Mouse (Mus musculus): ENCODE results near the gene Gm20479.

The Gm20479 gene

DNA sequence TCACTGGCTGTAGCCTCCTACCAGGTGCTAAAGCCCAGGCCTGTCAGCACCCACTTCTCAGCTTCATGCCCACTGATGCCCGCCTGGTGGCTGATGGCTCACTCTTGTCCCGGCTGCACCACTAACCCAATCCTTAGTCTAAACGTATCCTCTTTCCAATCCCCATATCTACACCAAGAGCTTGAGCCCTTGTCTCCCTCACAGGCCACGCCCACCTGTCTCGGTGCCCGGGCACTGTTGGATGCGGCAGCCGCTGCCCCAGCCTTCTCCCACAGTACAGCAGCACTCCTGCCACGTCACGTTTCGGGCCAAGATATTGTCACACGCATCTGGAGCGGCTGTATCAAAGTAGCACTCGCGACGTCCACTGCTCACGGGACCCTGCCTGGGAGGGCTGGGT lies 46.9 kb downstream of the Gm20479 start:
- peak; percentile 61 to 67 for DNase-seq

DNA sequence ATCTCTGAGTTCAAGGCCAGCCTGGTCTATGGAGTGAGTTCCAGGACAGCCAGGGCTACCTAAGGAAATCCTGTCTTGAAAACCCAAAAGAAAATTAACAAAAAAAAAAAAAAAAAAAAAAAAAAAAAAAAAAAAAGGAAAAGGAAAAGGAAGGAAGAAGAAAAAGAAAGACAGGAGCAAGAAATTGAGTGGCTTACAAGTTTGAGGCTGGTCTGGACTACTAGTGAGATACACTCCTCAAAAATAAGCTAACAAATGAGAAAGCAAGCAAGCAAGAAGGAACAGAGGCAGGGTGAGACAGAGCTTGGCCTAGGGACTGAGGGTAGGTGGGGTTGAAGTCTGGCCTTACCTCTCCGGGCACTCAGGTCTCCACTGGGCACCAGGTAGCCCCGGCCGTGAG lies 47.4 kb downstream of the Gm20479 start:
- no peak for DNase-seq

DNA sequence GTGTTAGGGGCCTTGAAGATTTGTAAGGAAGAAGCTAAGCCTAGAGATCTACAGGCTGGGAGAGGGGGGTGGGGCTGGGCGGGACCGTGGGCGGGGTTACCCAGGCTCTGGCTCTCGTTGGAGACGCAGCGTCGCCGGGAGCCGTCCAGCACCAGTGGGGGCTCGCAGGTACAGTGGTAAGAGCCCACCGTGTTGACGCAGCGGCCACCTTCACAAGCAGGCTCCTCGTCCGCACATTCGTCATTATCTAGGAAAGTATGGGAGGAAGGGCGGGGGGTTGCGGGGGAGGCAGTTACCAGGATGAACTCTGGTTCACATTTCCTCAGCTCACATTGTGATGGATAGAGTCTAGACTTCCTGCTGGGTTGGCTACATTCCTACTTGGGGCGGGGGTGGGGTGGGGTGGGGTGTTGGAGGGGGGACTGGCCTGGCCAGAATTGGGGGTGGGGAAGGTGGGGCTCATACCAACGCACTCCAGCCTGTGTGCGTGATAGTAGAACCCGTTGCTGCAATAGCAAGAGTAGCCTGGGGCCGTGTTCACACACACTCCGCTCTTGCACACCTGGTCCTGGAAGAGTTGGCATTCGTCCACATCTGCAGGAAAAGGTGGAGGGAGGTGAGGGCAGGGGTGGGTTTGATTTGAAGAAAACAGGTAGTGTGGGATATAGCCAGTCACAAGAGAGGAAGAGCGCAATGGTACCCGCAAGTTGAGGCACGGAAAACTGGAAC lies 48.2 kb downstream of the Gm20479 start:
- DNase-seq = peak; percentile 49 to 57

DNA sequence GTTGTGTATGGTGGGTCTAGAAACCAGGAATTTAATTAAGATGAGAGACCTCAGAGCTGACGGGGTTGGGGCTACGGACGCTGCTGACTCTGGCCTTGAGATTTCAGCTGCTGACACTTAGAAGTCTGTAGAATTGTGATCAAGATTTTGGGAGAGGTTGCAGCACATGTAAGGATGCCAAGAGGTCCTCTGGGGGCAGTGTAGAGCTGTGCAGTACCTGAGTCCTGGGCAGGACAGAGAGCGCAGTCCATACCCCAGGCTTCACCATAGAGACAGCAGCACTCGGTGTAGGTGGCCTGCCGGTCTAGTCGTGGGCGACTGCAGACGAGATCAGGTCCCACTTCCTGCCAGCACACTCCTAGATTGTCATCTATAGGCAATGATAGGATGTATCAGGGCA lies 49.7 kb downstream of the Gm20479 start:
- no peak for DNase-seq

DNA sequence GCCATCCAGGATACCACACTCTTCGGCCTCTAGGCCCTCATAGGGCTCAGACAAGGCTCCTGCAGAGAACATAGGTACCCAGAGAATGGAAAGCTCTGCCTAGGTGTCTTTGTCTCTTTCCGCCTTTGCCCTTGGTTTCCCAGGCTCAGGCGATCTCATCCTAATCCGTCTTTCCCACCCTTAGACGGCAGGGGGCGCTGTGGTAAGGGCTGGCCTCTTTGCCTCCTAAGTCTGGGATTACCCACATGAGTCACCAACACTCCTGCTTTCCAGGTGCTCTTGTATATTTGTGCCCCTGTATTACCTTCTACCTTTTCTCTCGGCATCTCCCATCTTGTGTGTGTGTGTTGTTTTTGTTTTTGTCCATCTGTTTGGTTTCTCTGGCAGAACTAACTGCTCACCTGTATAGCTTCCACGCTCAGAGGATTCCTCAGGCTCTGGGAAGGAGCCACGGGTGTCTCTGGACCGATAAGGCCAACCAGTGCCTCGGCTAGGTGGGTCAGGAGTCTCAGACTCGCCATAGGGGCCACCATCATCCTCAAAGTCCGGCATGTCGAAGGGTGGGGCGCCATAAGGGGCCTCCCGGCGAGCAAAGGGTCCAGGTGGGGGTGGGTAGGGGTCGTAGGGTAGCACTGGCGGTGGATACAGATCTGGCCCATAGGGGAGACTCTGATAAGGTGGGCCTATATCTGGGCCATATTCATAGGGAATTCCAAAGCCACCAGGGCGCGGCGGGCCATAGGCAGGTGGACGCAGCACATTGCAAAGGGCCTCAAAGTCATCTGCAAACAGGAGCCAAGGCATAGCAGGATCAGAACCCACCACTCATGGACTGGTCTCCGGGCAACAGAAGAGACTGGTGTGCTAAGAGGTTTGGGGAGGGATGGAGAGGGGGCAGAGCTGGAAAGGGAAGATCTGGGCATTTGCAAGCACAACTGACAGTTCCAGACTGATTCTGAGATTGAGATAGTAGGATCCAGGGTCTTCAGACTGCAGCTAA lies 50.8 kb downstream of the Gm20479 start:
- DNase-seq = peak in 1 of 2 experiments; percentile 63

DNA sequence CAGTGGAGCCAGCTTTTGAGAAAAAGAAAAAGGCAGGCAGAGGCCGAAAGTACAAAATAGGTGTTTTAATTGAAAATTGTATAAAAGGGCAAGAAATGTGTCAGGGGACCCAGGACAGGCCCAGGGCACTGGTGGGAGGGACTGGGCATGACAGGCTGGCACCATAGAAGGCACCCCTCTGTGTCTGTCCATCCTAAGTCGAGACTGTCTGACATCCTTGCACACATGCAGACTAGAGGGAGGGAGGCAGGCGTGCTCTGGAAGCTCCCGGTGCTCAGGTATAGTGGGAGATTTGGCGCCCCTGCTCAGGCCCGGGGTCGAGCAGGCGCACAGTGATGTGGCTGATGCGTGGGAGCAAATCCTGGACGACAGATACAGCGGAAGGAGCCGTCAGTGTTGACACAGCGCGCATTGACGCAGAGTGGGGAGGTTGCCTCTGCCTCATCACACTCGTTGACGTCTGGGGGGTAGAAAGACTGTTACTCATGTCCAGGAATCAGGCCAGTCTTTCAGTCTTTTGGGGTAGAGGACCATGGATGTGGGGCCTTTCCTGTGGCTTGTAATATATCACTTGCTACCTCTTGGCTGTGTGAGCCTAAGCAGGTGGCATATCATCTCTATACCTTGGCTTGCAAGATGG lies 52.0 kb downstream of the Gm20479 start:
- no peak for DNase-seq

All from lung, postnatal 4 days (tissue).